Comparison of ENCODE assay signal across 1 mouse cellular context in the genomic region with DNA sequence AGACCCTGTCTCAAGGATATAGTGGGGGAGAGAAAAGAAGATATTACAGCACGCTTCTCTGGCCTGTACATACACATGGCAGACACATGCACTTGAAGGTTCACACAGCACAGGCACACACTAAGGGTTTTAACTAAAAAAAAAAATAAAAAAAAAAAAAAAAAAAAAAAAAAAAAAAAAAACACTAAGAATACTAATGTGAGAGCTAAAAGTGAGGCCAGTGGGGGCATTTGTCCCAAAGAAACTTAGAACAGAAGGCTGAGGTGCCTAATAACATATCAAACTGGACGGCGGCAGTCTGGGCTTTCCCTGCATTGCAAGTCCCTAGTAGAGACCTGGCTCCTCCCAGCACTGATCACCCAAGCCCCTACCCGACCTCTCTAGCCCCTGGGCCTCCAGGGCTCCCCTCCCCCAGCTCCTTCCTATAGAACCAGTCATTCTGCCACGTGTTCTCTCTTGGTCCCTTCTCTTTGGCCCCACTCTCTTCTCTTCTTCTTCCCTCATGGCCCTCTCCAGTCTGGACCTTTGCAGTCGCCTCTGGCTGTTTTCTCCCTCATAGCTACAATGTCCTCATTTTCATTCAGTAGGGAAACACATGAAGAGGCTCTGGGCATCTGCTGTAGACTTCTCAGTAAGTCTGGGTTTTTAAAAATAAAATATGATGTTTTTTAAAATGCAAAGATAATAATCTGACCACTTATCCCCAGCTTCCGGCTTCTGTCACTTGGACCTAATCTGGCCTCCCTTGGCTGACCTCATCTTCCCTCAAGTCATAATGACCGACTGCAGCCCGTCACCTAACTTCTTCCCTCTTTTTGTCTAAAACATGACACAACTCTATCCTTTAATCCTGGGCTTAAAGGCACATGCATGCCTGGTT.
TF ChIP-seq lines count a peak whose summit lies in the region.

No protein-coding gene starts in this region.

TF ChIP-seq in ES-E14, 5 proteins besides CTCF, POLR2A, EP300 and RAD21 (continued from another document):
- TF ChIP-seq MAFK (IDR thresholded peaks at IDR 0.05; ENCODE audit: insufficient read depth, low read depth, low read length) (no peak), CHD2 (IDR thresholded peaks at IDR 0.05; ENCODE audit: low read depth, low read length) (no peak), ZC3H11A (IDR thresholded peaks at IDR 0.05; ENCODE audit: borderline replicate concordance, low read depth, low read length) (no peak), HCFC1 (IDR thresholded peaks at IDR 0.05; ENCODE audit: borderline replicate concordance, insufficient read depth, low read length) (no peak)
